Mouse (Mus musculus): Measurements from ENCODE around the gene Tifab.
A peak's percentile ranks its signal among the peaks of the same experiment; 100 is the strongest.
"Not testable (repeated sequence)": the region's sequence is repeated elsewhere in the genome, so short reads cannot be mapped to it uniquely, and the experiment has no call there.

The Tifab gene

GRCm38 (mm10) chr13:56178416-56179035 is at the start of gene Tifab:
Gene Tifab (minus strand): TSS chr13:56178885.
- no peak for DNase-seq

GRCm38 (mm10) chr13:56226175-56226954 is 47.7 kb upstream of the Tifab start:
- DNase-seq = peak; percentile 14

- DNase-seq = no peak
These were observed 44.9 kb upstream of the Tifab start for GRCm38 (mm10) chr13:56223625-56224024.

GRCm38 (mm10) chr13:56222849-56223246 is 44.2 kb upstream of the Tifab start:
- peak; percentile 39 for DNase-seq

- DNase-seq = peak; percentile 46
These were observed 43.5 kb upstream of the Tifab start for GRCm38 (mm10) chr13:56221995-56222848.

- peak; percentile 59 for DNase-seq
These were observed 42.6 kb upstream of the Tifab start for GRCm38 (mm10) chr13:56221129-56221910.

- no peak for DNase-seq
These were observed 40.6 kb upstream of the Tifab start for GRCm38 (mm10) chr13:56219254-56219653.

GRCm38 (mm10) chr13:56216090-56216489 is 37.4 kb upstream of the Tifab start:
- no peak for DNase-seq

GRCm38 (mm10) chr13:56214633-56215032 is 35.9 kb upstream of the Tifab start:
- no peak for DNase-seq

- no peak for DNase-seq
These were observed 30.4 kb upstream of the Tifab start for GRCm38 (mm10) chr13:56209067-56209411.

GRCm38 (mm10) chr13:56208225-56209066 is 29.8 kb upstream of the Tifab start:
- no peak for DNase-seq

GRCm38 (mm10) chr13:56199506-56199905 is 20.8 kb upstream of the Tifab start:
- no peak for DNase-seq

- peak; percentile 91 for DNase-seq
These were observed 19.0 kb upstream of the Tifab start for GRCm38 (mm10) chr13:56197473-56198266.

- DNase-seq = no peak
These were observed 18.3 kb upstream of the Tifab start for GRCm38 (mm10) chr13:56197031-56197430.

GRCm38 (mm10) chr13:56195824-56196223 is 17.1 kb upstream of the Tifab start:
- DNase-seq = not testable (repeated sequence)

GRCm38 (mm10) chr13:56194181-56194580 is 15.5 kb upstream of the Tifab start:
- DNase-seq = not testable (repeated sequence)

GRCm38 (mm10) chr13:56191225-56191624 is 12.5 kb upstream of the Tifab start:
- DNase-seq = peak; percentile 70

GRCm38 (mm10) chr13:56189688-56190087 is 11.0 kb upstream of the Tifab start:
- DNase-seq = no peak

GRCm38 (mm10) chr13:56183687-56184086 is 5.0 kb upstream of the Tifab start:
- DNase-seq = no peak

GRCm38 (mm10) chr13:56181424-56181823 is 2.7 kb upstream of the Tifab start:
- DNase-seq = no peak

- no peak for DNase-seq
These were observed 2.4 kb downstream of the Tifab start for GRCm38 (mm10) chr13:56176310-56176709.
